Mouse (Mus musculus) frontal cortex, postnatal 10 days (tissue): ENCODE measurements around the gene Tvp23b.

Experiments
- DNase-seq, 2 experiments: peaks; one replicate each; pipeline ENCODE4 v3.0.0; 2022; ENCODE audit warnings: low spot score in 2 of 2, mixed read lengths in 1 of 2

Gene Tvp23b

DNA sequence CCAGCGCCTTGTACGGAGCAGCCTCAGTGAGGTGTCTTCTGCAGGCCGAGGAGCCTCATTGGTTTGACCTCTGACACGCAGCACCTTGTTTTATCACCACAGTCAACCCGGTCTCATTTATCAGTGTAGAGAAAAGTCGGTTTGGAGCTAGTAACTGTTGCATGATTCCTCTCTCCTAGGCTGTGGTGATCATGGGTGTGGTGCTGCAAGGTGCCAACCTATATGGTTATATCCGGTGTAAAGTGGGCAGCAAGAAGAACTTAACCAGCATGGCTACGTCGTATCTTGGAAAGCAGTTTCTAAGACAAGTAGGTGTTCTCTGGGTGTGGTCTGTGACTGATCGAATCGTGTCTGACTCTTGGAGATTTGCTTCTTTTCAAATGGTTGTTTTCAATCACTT is 12.5 kb downstream of the Tvp23b start:
- no peak for DNase-seq

GRCm38 (mm10) chr11:62901699-62902323 is 22.6 kb downstream of the Tvp23b start:
- DNase-seq, result peak; percentile 39 to 45

DNA sequence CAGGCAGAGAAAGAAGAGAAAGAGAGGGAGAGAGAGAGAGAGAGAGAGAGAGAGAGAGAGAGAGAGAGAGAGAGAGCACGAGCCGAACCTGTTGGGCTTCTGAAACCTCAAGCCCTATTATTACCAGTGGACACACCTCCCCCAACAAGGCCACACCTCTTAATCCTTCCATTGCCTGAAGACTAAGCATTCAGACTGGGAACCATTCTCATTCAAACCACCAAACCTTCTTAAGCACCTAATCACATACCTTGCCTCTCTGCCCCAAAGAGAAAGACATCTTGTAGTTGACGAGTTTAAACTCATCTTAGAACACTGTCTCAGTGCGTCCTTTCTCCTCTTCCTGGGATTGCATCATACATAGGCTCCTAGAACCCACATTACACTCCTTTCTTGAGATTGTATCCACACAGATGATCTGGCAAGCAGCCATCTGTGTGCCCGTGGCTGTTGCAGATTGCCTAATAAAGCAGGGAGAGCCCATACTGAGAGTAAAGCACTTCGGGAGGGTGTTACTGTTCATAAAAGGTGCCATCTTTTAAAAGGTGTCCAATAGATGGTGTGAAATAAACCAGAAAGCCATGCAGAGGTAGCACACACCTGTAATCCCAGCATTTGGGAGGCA is 24.7 kb downstream of the Tvp23b start:
- no peak for DNase-seq

- DNase-seq, result no peak
Observed at GRCm38 (mm10) chr11:62909720-62910306, 30.6 kb downstream of the Tvp23b start.

GRCm38 (mm10) chr11:62911362-62911761 is 32.1 kb downstream of the Tvp23b start:
- DNase-seq, result no peak

GRCm38 (mm10) chr11:62913141-62913540 is 33.9 kb downstream of the Tvp23b start:
- no peak for DNase-seq

DNA sequence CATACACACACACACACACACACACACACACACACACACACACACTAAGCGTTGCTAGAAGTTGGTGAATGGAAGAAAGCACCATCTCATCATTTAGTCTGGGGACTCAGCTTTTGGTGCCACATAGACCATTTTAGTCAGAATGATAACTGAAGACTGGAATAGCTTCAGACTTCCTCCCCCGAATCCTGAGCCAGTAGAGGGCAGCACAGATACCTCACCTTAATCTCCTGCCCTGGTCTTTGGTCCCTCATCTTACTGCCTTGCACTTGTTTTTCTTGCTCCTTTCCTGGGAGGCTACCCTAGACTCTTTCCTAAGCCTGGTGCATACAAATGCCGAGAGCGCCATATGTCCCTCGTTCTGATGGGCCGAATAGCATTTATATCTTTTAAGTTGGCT is 35.3 kb downstream of the Tvp23b start:
- DNase-seq, result no peak

DNA sequence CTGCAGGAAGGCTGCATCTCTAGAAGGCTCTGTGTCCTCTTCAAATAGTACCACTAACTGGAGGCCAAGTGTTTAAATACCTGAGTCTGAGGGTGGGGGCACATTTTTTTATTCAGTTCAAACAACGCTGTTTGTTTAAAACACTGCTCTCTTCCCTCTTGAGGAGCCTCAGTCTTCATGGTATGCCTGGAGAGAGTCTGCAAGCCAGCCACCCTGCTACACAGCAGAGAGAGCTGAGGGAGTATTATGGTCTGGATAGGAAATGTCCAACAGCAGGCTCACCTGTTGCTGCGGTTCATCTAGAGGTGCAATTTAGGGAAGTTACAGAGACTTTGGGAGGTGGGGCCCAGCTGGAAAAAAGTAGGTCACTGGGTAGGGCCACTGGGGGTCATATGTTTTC is 36.2 kb downstream of the Tvp23b start:
- no peak for DNase-seq

DNA sequence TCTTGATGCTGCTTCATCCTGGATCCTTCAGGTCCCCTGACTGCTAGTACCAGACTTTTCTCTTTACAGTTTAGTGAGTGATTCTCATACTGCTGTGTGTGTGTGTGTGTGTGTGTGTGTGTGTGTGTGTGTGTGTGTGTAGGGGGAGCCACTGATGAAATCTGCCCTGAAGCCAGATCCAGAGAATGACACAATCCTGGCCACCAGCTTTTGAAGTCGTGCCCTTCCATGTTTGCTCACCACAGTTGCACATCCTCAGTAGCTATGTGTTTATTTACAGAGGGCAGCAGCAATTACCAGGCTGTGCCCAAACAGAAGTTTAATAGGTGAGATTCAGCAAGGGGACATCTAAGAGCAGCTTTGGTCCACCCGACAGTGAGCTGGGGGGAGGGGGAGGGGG is 37.5 kb downstream of the Tvp23b start:
- no peak for DNase-seq

DNA sequence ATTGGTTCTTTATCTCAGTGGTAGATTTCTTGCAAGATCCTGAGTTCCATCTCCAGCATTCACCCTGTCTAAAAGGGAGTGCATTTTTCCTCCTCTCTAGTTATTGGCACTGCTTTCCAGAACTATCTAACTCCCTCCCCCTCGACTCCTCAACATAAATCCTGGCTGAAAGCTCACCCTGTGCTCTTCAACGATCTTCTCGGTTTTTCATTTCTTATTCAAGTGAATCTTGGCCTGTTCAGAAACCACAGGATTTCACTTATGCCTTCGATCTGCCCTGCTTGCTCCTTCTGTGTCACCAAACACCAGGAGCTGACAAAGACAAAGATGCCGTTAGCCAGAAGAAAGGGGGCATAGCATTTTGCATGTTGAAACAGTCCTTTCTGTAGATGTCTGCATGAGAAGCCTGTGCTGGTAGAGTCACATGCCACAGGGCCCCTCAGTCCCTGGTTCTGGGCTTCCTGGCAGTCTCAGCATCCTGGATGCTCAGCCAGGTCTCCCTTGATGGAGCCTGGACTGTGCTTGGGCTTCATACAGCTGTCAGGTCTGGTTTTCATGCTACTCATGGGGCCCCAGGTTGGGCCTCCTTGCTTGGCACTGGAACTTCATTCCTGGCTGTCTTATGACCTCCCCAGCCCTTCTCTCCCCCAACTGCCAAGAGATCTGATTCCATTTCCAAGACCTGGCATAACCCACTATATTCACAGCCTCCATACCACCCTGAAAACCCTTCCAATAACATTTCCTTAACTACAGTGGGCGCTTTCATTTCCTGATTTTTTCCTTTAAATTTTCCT is 40.9 kb downstream of the Tvp23b start:
- no peak for DNase-seq

DNA sequence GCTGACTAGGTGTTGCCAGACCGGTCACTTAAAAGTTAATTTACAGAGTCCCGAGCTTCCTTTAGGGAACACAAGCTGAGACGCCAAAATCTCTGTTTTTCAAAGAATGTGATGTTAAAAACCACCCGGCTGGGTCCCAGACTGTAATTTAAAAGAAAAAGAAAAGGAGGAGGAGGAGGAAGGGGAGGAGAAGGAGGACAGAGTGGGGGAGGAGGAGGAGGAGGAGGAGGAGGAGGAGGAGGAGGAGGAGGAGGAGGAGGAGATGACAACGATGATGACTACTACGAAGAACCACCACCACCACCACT is 41.4 kb downstream of the Tvp23b start:
- no peak for DNase-seq

- peak; percentile 84 to 90 for DNase-seq
Observed at GRCm38 (mm10) chr11:62921052-62921977, 42.1 kb downstream of the Tvp23b start.

GRCm38 (mm10) chr11:62924091-62924761 is 45.0 kb downstream of the Tvp23b start:
- DNase-seq, result no peak

DNA sequence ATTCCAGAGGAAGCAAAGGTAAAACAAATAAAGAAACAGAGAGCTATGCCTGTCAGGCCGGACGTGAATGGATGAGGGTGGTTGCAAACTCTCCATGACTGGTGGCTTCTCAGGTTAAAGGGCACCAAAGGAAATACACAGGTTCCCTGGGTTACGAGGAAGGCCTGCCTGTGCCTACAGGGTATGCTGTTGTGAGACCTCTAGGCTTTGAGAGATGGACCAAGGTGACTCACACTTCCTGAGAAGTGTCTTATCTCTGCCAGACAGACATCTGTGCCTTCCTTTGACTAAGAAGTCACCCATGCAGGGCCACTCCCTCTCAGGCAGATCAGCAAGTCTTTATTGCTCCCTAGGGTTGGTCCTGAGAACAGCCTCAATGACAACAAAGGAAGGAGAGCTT is 50.5 kb downstream of the Tvp23b start:
- no peak for DNase-seq

DNA sequence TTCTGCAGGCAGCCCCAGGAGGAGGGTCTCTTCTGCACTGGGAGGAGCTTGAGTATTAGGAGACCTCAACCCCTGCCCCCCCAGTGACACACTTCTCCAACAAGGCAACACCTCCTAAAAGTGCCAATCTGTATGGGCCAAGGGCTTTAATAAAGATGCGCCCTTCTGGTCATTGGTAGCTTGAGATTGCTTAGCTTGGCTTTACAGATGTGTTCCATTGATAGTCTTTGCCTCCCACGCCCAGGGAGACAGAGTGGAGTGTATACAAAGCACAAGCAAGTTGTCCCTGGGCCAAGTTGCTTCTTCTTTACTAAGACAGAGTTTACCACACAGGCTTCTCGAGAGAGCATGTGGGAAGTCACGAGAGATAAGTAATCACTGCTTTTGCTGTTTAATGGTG is 51.3 kb downstream of the Tvp23b start:
- no peak for DNase-seq

DNA sequence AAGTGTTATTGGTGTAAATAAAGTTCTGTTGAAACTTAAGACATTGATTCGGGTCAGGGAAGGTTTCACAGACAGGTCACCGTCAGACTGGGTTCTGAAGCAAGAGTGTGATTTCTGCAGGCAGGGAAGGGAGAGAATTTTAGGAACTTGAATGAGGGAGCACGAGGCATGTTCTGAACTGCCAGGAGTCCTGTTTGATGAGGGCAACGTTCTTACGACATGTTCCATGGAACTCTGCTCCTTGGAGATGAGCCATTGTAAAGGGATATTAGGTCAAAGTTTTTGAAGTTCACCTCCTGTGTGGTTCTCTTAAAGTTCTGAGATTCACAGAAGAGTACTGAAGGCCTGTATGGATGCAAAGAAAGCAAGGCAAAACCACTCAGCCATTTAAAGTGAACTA is 51.9 kb downstream of the Tvp23b start:
- no peak for DNase-seq

DNA sequence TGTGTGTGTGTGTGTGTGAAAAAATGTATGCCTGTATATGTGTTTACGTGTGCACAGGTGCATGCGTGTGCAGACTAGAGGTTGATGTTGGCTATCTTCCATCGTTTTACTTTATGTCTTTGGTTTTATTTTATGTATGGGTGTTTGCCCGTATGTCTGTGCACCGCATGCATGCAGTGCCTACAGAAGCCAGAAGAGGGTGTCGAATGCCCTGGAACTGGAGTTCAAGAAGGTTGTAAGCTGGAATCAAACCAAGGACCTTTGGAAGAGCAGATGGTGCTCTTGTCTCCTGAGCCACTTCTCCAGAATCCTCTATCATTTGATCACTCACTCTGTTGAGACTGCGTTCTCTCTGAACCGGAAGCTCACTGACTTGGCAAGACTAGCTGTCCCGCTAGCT is 53.8 kb downstream of the Tvp23b start:
- DNase-seq, result no peak

DNA sequence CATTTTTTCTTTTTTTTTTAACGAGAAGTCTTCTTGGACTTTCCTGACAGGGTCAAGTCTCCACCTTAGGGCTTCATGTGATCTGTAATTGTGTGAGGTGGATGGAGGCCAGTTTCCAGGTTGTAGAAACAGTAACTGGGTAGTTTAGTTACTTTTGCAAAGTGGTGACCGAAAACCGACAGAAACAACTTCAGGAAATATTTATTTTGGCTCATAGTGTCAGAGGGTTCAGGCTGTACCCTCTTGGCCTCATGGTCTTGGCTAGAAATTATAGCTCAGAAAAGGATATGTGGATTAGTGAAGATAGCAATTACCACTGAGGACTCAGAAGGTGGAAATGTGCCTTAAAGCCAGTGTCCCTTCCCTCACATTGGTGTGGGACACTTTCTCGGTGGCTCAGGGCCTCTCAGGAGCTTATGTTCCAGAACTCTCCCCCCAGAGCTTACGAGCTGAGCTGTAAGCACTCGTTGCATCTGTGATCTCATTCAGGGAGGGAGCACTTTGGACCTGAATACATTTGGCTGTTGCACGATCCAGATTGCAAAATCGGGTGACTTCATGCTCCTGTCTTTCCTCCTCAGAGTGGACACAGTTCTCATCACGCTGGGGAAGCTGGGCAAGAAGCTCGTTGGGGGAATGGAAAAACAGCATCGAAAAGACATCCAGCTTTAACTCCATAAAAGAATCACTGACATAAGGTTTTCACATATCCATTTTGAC is 55.7 kb downstream of the Tvp23b start:
- DNase-seq, result no peak

DNA sequence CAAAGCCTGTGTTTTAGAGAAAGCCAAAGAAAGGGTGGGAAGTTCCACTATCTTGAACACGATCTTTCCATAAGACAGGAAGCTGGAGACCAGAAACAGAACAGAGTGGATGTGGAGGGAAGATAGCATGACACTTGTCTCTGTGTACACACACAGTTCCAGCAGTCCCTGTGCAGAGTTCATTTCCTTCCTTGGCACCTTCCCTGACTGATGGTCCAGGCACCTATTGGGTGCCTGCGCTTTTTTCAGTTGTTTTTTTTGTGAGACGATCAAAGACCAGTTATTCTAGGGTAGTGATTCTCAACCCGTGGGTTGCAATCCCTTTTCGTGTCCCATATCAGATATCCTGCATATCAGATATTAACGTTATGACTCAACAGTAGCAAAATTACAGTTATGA is 58.7 kb downstream of the Tvp23b start:
- no peak for DNase-seq

- no peak for DNase-seq
Observed at GRCm38 (mm10) chr11:62938921-62939320, 59.7 kb downstream of the Tvp23b start.

- no peak for DNase-seq
Observed at GRCm38 (mm10) chr11:62940176-62940575, 60.9 kb downstream of the Tvp23b start.
